8 mouse cellular contexts compared by ENCODE assay signal in genomic region chr7:73596415-73596814, GRCm38 (mm10). TPM values are rescaled to one million over a fixed set of nuclear protein-coding genes. Genes with fewer than 3 reads are reported as not detected.
A peak's percentile ranks its signal among the peaks of the same experiment; 100 is the strongest.
DNase-seq lines count a peak whose midpoint lies in the region; ATAC-seq lines count a peak whose summit lies in the region.

No protein-coding gene starts in this region.

- H3K9me3 ChIP-seq in heart, embryonic 13.5 days, result 0 out of 2 replicates have a peak, but pooled peaks cover 4% of the 10 kb centered on the region
- no peaks in the 10 kb centered on the region for H3K9me3 ChIP-seq in heart, embryonic 15.5 days (replicated peaks)

- H3K4me3 ChIP-seq in heart, embryonic 13.5 days, result no peak overlapping the region
- H3K4me3 ChIP-seq in heart, embryonic 15.5 days, result no peak overlapping the region
- H3K4me3 ChIP-seq in macrophage (ENCODE audit: inconsistent target), result no peak overlapping the region

- no peaks in the 10 kb centered on the region for H3K36me3 ChIP-seq in heart, embryonic 13.5 days
- H3K36me3 ChIP-seq in heart, embryonic 15.5 days, result no peaks in the 10 kb centered on the region
- no peaks in the 10 kb centered on the region for H3K36me3 ChIP-seq in macrophage (ENCODE audit: inconsistent target)

- peaks cover 38% of the 10 kb centered on the region for H3K4me1 ChIP-seq in heart, embryonic 13.5 days
- H3K4me1 ChIP-seq in heart, embryonic 15.5 days (replicated peaks), result peaks cover 31% of the 10 kb centered on the region

- DNase-seq in heart, adult 8-10 months (ENCODE audit: low spot score), result no peak
- peak; percentile 48 for DNase-seq in CD4-positive helper T cell, adult 2 months (ENCODE audit: low read depth, low spot score)
- DNase-seq in gastrocnemius, postnatal 25 days, result no peak
- DNase-seq in adrenal gland, adult 2 months, result no peak

- WGBS in heart, embryonic 13.5 days, result 38% methylated on average over 2 of the region's 2 CpGs
- WGBS in heart, embryonic 15.5 days, result 46% methylated on average over 2 of the region's 2 CpGs
- 0% methylated on average over 2 of the region's 2 CpGs for WGBS in macrophage (ENCODE audit: missing documents)

- ATAC-seq in heart, embryonic 13.5 days (ENCODE audit: extremely low read depth, insufficient number of reproducible peaks, low FRiP score, low TSS enrichment), result no peak
- no peak for ATAC-seq in heart, embryonic 15.5 days (replicated peaks; ENCODE audit: insufficient number of reproducible peaks, insufficient read depth, low FRiP score, low read depth)
- ATAC-seq in frontal cortex, adult (ENCODE audit: low TSS enrichment), result no peak

- no peaks in the 10 kb centered on the region for H3K79me2 ChIP-seq in macrophage (ENCODE audit: inconsistent target)

- peak overlapping the region; percentile 80 for H3K9ac ChIP-seq in heart, embryonic 13.5 days
- H3K9ac ChIP-seq in heart, embryonic 15.5 days, result 0 out of 2 replicates have a peak overlapping the region, but pooled peaks have one; percentile 6

- peak overlapping the region; percentile 98 for H3K27ac ChIP-seq in heart, embryonic 13.5 days (replicated peaks)
- peak overlapping the region; percentile 96 for H3K27ac ChIP-seq in heart, embryonic 15.5 days
- peak overlapping the region; percentile 91 for H3K27ac ChIP-seq in macrophage

- no peaks in the 10 kb centered on the region for H3K27me3 ChIP-seq in heart, embryonic 13.5 days (replicated peaks)
- no peaks in the 10 kb centered on the region for H3K27me3 ChIP-seq in heart, embryonic 15.5 days

- peak overlapping the region; percentile 72 for H3K4me2 ChIP-seq in heart, embryonic 13.5 days
- H3K4me2 ChIP-seq in heart, embryonic 15.5 days, result peak overlapping the region; percentile 66

RNA-seq across cellular contexts. Expression of gene Chd2, which starts 54.8 kb away (rescaled TPM):
- 31.3 and 34.1 TPM in 2 replicates for polyA plus RNA-seq in heart, embryonic 13.5 days (2015; fragmentation: Nextera tagmentation; extraction: Ambion mirVana)
- 10 to 100 TPM; 37.2 to 45.8 (median 39.8) TPM for total RNA-seq in heart, adult 8-10 months (2022)
- 41.2 and 42.9 TPM in 2 replicates for polyA plus RNA-seq in heart, embryonic 15.5 days (2015; fragmentation: Nextera tagmentation; extraction: Ambion mirVana)
- total RNA-seq in macrophage (2018; cell fraction: chromatin; rRNA removed), result 100 to 1,000 TPM; 403 to 732 (median 510) TPM
- total RNA-seq in macrophage (2018; cell fraction: cytosol; rRNA removed), result 10 to 100 TPM; 21.1 to 41.7 (median 26.6) TPM
- 100 to 1,000 TPM; 110 to 331 (median 224) TPM for total RNA-seq in macrophage (2018; cell fraction: nucleus; rRNA removed)
- polyA plus RNA-seq in macrophage (2018), result 11.4 to 34.5 TPM (median 15.8 TPM) in 3 replicates
- 10 to 100 TPM; 30.2 to 38.4 TPM for total RNA-seq in gastrocnemius, postnatal 25 days (2021)
- 10 to 100 TPM; 28.3 to 45.9 TPM for total RNA-seq in adrenal gland, adult 2 months (2021)
- polyA plus RNA-seq in adrenal gland, adult 2 months (2012; rRNA removed), result 11.1 and 12.9 TPM in 2 replicates
